ENCODE assay signal across 20 mouse cellular contexts in the genomic region with DNA sequence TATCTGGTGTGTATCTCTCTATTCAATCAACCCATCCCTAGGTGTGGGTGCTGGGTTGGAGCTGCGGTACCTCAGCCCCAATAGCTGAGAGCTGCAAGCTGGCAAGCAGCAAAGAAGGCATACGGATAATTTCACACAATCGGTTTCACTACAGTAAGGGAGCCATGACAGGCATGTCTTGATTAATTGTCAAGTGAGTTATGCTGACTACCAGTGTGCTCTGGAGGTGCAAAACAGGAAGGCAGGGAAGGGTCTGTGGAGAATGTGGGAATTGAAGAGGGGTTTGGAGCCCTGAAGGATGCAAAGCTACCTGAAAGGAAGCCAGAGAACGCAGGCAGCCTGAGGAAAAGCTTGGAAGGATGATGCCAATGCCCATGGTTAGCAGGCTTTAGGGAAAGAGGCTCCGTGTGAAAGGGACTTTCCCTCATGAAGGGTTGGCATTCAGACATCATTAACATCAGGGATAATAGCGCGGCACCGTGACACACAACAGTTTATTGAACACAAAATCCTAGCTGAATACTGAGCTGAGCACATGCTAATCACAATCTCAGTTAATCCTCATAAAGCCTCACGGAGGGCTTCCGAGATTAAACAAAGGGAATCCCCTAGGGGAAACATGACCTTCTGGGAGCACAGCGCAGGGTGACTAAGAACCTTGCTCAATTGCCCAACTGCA. TPM values are rescaled to one million over a fixed set of nuclear protein-coding genes. Genes with fewer than 3 reads are reported as not detected.
A peak's percentile ranks its signal among the peaks of the same experiment; 100 is the strongest.
DNase-seq lines count a peak whose midpoint lies in the region; ATAC-seq lines count a peak whose summit lies in the region.
"Had no signal": no experiment of that assay in that cellular context is flagged by ENCODE, and none has a peak within 500 bp of the region (broad histone marks: within the 10 kb centered on the region; RNA-seq: fewer than 3 reads in every experiment).

No protein-coding gene starts in this region.

- peak; percentile 13 for DNase-seq in embryonic facial prominence, embryonic 14.5 days (ENCODE audit: low spot score)
- DNase-seq in embryonic facial prominence, embryonic 10.5 days (ENCODE audit: low spot score): no peak
- DNase-seq in testis, postnatal 10 days (ENCODE audit: low spot score): peak; percentile 19
- DNase-seq in testis, postnatal 14 days (ENCODE audit: low spot score): no peak
- DNase-seq in right cerebral cortex, postnatal 14 days: no peak
- no peak for DNase-seq in lung, postnatal 36 days
- DNase-seq: cerebellum, postnatal 36 days; thymus, postnatal 14 days had no signal

- no peak overlapping the region for H3K4me2 ChIP-seq in embryonic facial prominence, embryonic 14.5 days (ENCODE audit: low read depth, low read length)
- no peak overlapping the region for H3K4me2 ChIP-seq in midbrain, embryonic 15.5 days
- H3K4me2 ChIP-seq: embryonic facial prominence, embryonic 13.5 days; intestine, embryonic 15.5 days; lung, embryonic 15.5 days had no signal

- 63% methylated on average over 11 of the region's 11 CpGs for WGBS in embryonic facial prominence, embryonic 14.5 days
- WGBS in embryonic facial prominence, embryonic 10.5 days: 61% methylated on average over 11 of the region's 11 CpGs
- 22% methylated on average over 11 of the region's 11 CpGs for WGBS in midbrain, embryonic 15.5 days

- H3K4me3 ChIP-seq in embryonic facial prominence, embryonic 14.5 days (ENCODE audit: low read depth, low read length): no peak overlapping the region
- no peak overlapping the region for H3K4me3 ChIP-seq in embryonic facial prominence, embryonic 10.5 days
- H3K4me3 ChIP-seq in midbrain, embryonic 15.5 days: no peak overlapping the region
- H3K4me3 ChIP-seq: embryonic facial prominence, embryonic 13.5 days; intestine, embryonic 15.5 days; lung, embryonic 15.5 days had no signal

- H3K4me1 ChIP-seq in embryonic facial prominence, embryonic 14.5 days (ENCODE audit: control insufficient read depth, insufficient read depth, low read length): no peaks in the 10 kb centered on the region
- H3K4me1 ChIP-seq in embryonic facial prominence, embryonic 10.5 days: 0 out of 2 replicates have a peak, but pooled peaks cover 4% of the 10 kb centered on the region
- H3K4me1 ChIP-seq in midbrain, embryonic 15.5 days: peaks cover 9% of the 10 kb centered on the region
- H3K4me1 ChIP-seq: embryonic facial prominence, embryonic 13.5 days; intestine, embryonic 15.5 days; lung, embryonic 15.5 days had no signal

- no peak overlapping the region for H3K9ac ChIP-seq in embryonic facial prominence, embryonic 14.5 days (ENCODE audit: low read depth, low read length)
- no peak overlapping the region for H3K9ac ChIP-seq in midbrain, embryonic 15.5 days
- H3K9ac ChIP-seq: embryonic facial prominence, embryonic 13.5 days; intestine, embryonic 15.5 days; lung, embryonic 15.5 days had no signal

- H3K27me3 ChIP-seq in embryonic facial prominence, embryonic 14.5 days (replicated peaks; ENCODE audit: control insufficient read depth, insufficient read depth, low read length): no peaks in the 10 kb centered on the region
- no peaks in the 10 kb centered on the region for H3K27me3 ChIP-seq in embryonic facial prominence, embryonic 10.5 days (replicated peaks; ENCODE audit: low read depth, poor library complexity, severe bottlenecking)
- H3K27me3 ChIP-seq in midbrain, embryonic 15.5 days (replicated peaks): no peaks in the 10 kb centered on the region
- H3K27me3 ChIP-seq: CH12.LX; embryonic facial prominence, embryonic 13.5 days; intestine, embryonic 15.5 days; lung, embryonic 15.5 days had no signal

- no peaks in the 10 kb centered on the region for H3K9me3 ChIP-seq in embryonic facial prominence, embryonic 14.5 days (ENCODE audit: control insufficient read depth, low read length)
- H3K9me3 ChIP-seq in embryonic facial prominence, embryonic 10.5 days: no peaks in the 10 kb centered on the region; the same call in 1 of the 2 replicates
- no peaks in the 10 kb centered on the region for H3K9me3 ChIP-seq in midbrain, embryonic 15.5 days
- H3K9me3 ChIP-seq: embryonic facial prominence, embryonic 13.5 days; intestine, embryonic 15.5 days; lung, embryonic 15.5 days had no signal

- no peaks in the 10 kb centered on the region for H3K36me3 ChIP-seq in embryonic facial prominence, embryonic 14.5 days (ENCODE audit: control insufficient read depth, insufficient read depth, low read length)
- H3K36me3 ChIP-seq in embryonic facial prominence, embryonic 10.5 days (replicated peaks): no peaks in the 10 kb centered on the region
- no peaks in the 10 kb centered on the region for H3K36me3 ChIP-seq in midbrain, embryonic 15.5 days (replicated peaks)
- H3K36me3 ChIP-seq: embryonic facial prominence, embryonic 13.5 days; intestine, embryonic 15.5 days; lung, embryonic 15.5 days had no signal

- H3K27ac ChIP-seq in embryonic facial prominence, embryonic 14.5 days (replicated peaks; ENCODE audit: low read depth, low read length): no peak overlapping the region
- H3K27ac ChIP-seq in embryonic facial prominence, embryonic 10.5 days (replicated peaks): no peak overlapping the region
- H3K27ac ChIP-seq in midbrain, embryonic 15.5 days: peak overlapping the region; percentile 45; the same call in 1 of the 2 replicates
- H3K27ac ChIP-seq: embryonic facial prominence, embryonic 13.5 days; intestine, embryonic 15.5 days; kidney, postnatal 0 days; lung, embryonic 15.5 days had no signal

- no peak for ATAC-seq in embryonic facial prominence, embryonic 14.5 days (ENCODE audit: low read depth)
- no peak for ATAC-seq in midbrain, embryonic 15.5 days (replicated peaks)
- ATAC-seq in megakaryocyte-erythroid progenitor cell, adult 5-6 weeks (replicated peaks; ENCODE audit: low FRiP score, low TSS enrichment, poor library complexity, severe bottlenecking): no peak
- ATAC-seq: intestine, embryonic 15.5 days had no signal

RNA-seq across cellular contexts. Expression of a gene that starts 38.2 kb away (rescaled TPM):
- polyA plus RNA-seq in embryonic facial prominence, embryonic 14.5 days (2014; fragmentation: Nextera tagmentation; extraction: Ambion mirVana): 0.05 and 0.31 TPM in 2 replicates
- polyA plus RNA-seq in embryonic facial prominence, embryonic 10.5 days (2016; fragmentation: Nextera tagmentation; extraction: Ambion mirVana): not detected in 2 replicates
- 5.0 and 5.9 TPM in 2 replicates for polyA plus RNA-seq in midbrain, embryonic 15.5 days (2015; fragmentation: Nextera tagmentation; extraction: Ambion mirVana)
- not detected in 2 replicates for total RNA-seq in megakaryocyte-erythroid progenitor cell, adult 5-6 weeks (2014; fragmentation: Nextera tagmentation)
- total RNA-seq in megakaryocyte-erythroid progenitor cell, adult 5-6 weeks (2017): not detected in 2 replicates
- total RNA-seq: CH12.LX; gastrocnemius, adult 8-10 months; heart, postnatal 25 days; liver, adult 2 months; megakaryocyte, adult 5-6 weeks had no signal
- polyA plus RNA-seq: liver, adult 2 months; stomach, embryonic 14.5 days had no signal

Comparison
In these comparisons a context has a peak if more than half of its experiments do, and no peak if none do; other contexts are left out.
1. DNase-seq: peak in embryonic facial prominence, embryonic 14.5 days (single experiment) and testis, postnatal 10 days (single experiment); none in embryonic facial prominence, embryonic 10.5 days (single experiment), testis, postnatal 14 days (single experiment), right cerebral cortex, postnatal 14 days (single experiment) and lung, postnatal 36 days (single experiment).